Mouse (Mus musculus): Measurements from ENCODE around the gene D11Wsu47e. TPM values are rescaled to one million over a fixed set of nuclear protein-coding genes. Genes with fewer than 3 reads are reported as not detected.

The D11Wsu47e gene
- polyA plus RNA-seq, 1 experiment from 2014 or later, result 18.3 TPM

DNA sequence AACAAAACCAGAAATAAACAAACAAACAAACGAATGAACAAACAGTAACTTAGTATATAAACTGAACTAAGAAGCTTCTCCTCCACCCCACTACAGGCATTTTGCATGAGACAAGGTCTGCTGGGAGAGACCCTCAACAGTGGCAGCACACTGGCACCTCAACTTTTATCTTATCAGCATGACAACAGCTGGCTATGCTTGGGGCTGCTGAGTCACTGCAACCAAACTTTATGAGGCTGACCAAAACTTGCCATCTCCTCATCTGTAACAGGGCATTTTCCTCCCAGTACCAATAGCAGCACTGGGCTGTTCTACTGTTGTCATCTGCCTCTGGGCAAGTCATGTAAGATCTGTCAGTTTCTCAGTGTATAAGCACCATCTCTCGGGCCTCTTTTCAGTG, 3.3 kb upstream of the D11Wsu47e start:
- H3K27me3 ChIP-seq, result no peaks in the 10 kb centered on the region
- DNase-seq (ENCODE audit: low read depth, low spot score), result no peak
- in situ Hi-C loops (cut with MboI; ENCODE audit: low pct_unique_long_range_greater_than_20kb), result no loop called here
- ChIA-PET CTCF (interaction anchor here (1.2 to 2.2 kb wide), 2 partner anchors 15 to 29 kb away, joined by 6 to 7 read pairs; no protein-coding TSS in a partner anchor), POLR2A (no interaction called here)
- no peak for TF ChIP-seq CTCF (IDR thresholded peaks at IDR 0.05)
- no peak for ATAC-seq

DNA sequence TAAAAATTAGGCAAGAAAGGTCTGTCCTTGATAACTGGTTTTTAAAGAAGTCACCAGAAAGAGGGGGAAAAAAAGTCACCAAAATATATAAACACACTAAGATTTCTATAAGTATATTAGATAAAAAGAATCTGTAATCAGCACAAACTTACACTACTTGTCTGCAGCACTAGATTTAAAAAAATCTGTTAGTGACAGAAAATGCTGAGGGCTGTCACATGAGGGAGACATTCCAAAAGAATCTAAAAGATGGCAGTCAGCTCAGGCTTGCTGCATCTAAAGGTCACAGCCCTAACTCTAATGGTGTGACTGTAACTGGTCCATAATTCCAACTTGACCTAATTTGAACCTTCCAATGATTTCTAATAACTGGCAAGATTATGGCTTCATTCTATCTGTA, 2.2 kb upstream of the D11Wsu47e start:
- ChIA-PET CTCF (interaction anchor here (2.2 kb wide), 1 partner anchor 30 kb away, joined by 6 read pairs; no protein-coding TSS in a partner anchor), POLR2A (no interaction called here)
- ATAC-seq, result no peak
- DNase-seq (ENCODE audit: low read depth, low spot score), result no peak
- TF ChIP-seq CTCF (IDR thresholded peaks at IDR 0.05), result no peak
- in situ Hi-C loops (cut with MboI; ENCODE audit: low pct_unique_long_range_greater_than_20kb), result no loop called here
- no peaks in the 10 kb centered on the region for H3K27me3 ChIP-seq

GRCm38 (mm10) chr11:113682897-113683626, 1.1 kb upstream of the D11Wsu47e start:
- no peaks in the 10 kb centered on the region for H3K27me3 ChIP-seq
- ChIA-PET POLR2A (no interaction called here), CTCF (no interaction called here)
- ATAC-seq, result peak; percentile 41
- DNase-seq (ENCODE audit: low read depth, low spot score), result no peak
- TF ChIP-seq CTCF (IDR thresholded peaks at IDR 0.05), result no peak
- in situ Hi-C loops (cut with MboI; ENCODE audit: low pct_unique_long_range_greater_than_20kb), result no loop called here

DNA sequence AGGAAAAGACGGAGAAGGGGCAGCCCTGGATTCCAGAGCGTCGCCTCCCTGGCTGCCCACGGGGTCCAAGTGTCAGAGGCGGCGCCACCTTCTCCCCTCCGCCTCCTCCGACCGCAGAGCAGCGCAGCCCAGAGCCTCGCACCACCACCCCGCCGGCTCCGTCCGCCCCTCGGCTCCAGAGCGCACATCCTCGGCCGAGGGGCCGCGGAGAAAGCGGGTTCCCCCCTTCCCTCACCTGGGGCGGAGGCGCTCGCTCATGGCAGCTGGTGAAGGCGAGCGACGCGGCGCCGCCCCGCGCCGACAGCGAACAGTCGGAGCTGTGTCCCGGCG, 620 bp upstream of the D11Wsu47e start:
- CTCF ChIA-PET, result no interaction called here
- POLR2A ChIA-PET, result no interaction called here

DNA sequence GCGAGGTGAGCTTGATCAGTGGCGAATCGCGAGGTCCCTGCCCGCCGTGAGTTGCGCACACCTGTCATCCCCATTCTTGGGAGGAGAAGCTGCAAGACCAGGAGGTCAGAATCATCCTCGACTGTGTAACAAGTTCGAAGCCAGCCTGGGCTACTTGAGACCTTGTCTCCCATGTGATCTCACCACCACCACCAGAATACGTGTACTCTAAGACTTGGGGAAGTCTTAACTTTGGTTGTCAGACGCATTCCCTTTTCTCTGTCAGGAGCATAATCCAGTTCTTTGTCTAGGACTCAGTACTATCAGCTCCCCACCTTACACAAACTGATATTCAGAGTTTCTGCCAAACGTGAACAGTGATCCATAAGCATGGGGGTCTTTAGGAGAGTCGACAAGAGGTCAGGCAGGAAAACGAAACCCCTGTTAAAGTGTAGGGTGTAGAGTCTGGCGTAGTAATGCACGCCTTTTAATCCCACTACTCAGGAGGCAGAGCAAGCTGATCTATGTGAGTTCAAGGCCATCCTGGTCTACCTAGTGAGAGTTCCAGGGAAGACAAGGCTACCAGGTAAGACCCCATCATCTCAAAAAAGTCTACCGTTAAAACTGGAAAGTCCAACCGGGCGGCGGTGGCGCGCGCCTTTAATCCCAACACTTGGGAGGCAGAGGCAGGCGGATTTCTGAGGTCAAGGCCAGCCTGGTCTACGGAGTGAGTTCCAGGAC, 655 bp downstream of the D11Wsu47e start:
- ATAC-seq, result no peak
- in situ Hi-C loops (cut with MboI; ENCODE audit: low pct_unique_long_range_greater_than_20kb), result no loop called here
- H3K27me3 ChIP-seq, result no peaks in the 10 kb centered on the region
- no peak for DNase-seq (ENCODE audit: low read depth, low spot score)
- TF ChIP-seq CTCF (IDR thresholded peaks at IDR 0.05), result no peak
- ChIA-PET CTCF (no interaction called here), POLR2A (interaction anchor here (0.5 to 1.3 kb wide), 3 partner anchors 9 to 62 kb away, joined by 3 to 5 read pairs (median 3); no protein-coding TSS in a partner anchor)

More for the DNA sequence above, 620 bp upstream of the D11Wsu47e start:
- H3K27me3 ChIP-seq, result no peaks in the 10 kb centered on the region
- no peak for TF ChIP-seq CTCF (IDR thresholded peaks at IDR 0.05)
- DNase-seq (ENCODE audit: low read depth, low spot score), result no peak
- in situ Hi-C loops (cut with MboI; ENCODE audit: low pct_unique_long_range_greater_than_20kb), result no loop called here
- peak; percentile 52 for ATAC-seq

- no peaks in the 10 kb centered on the region for H3K27me3 ChIP-seq
- ChIA-PET CTCF (no interaction called here), POLR2A (no interaction called here)
- in situ Hi-C loops (cut with MboI; ENCODE audit: low pct_unique_long_range_greater_than_20kb), result no loop called here
- ATAC-seq (no peak), DNase-seq (ENCODE audit: low read depth, low spot score) (no peak)
- no peak for TF ChIP-seq CTCF (IDR thresholded peaks at IDR 0.05)
These were observed 2.8 kb downstream of the D11Wsu47e start for GRCm38 (mm10) chr11:113687031-113687430.

DNA sequence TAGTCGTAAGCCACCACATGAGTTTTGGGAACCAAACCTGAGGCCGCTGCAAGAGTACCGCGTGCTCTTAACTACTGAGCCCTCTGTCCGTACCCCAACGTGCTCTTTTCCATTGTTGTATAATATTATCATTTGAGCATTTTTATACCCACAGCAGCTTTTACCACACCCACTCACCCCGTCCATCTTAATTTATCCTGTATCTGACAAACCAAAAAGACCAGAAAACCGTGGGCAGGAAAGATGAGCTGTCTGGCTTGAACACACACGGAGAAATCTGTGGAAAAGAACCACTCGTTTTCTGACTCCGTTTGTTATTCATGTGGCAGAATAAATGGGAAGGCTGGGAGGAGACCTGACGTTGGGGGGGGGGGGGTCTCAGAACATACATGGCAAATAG, 6.3 kb downstream of the D11Wsu47e start:
- ATAC-seq (no peak), DNase-seq (ENCODE audit: low read depth, low spot score) (no peak)
- POLR2A ChIA-PET, result interaction anchor here (0.7 kb wide), 1 partner anchor 129 kb away, joined by 9 read pairs; no protein-coding TSS in a partner anchor
- no peaks in the 10 kb centered on the region for H3K27me3 ChIP-seq
- TF ChIP-seq CTCF (IDR thresholded peaks at IDR 0.05), result no peak
- in situ Hi-C loops (cut with MboI; ENCODE audit: low pct_unique_long_range_greater_than_20kb), result no loop called here
- CTCF ChIA-PET, result interaction anchor here (1.5 to 1.9 kb wide), 3 partner anchors 38 to 120 kb away, joined by 3 read pairs; no protein-coding TSS in a partner anchor

- POLR2A ChIA-PET, result no interaction called here
- in situ Hi-C loops (cut with MboI; ENCODE audit: low pct_unique_long_range_greater_than_20kb), result no loop called here
- DNase-seq (ENCODE audit: low read depth, low spot score) (no peak), ATAC-seq (no peak)
- no peaks in the 10 kb centered on the region for H3K27me3 ChIP-seq
- no peak for TF ChIP-seq CTCF (IDR thresholded peaks at IDR 0.05)
- CTCF ChIA-PET, result interaction anchor here (1.9 kb wide), 1 partner anchor 59 kb away, joined by 3 read pairs; no protein-coding TSS in a partner anchor
These were observed 7.1 kb downstream of the D11Wsu47e start for GRCm38 (mm10) chr11:113691318-113691717.

GRCm38 (mm10) chr11:113691851-113692250, 7.6 kb downstream of the D11Wsu47e start:
- no peak for DNase-seq (ENCODE audit: low read depth, low spot score)
- in situ Hi-C loops (cut with MboI; ENCODE audit: low pct_unique_long_range_greater_than_20kb), result no loop called here
- ATAC-seq, result no peak
- ChIA-PET CTCF (interaction anchor here (1.9 kb wide), 1 partner anchor 58 kb away, joined by 3 read pairs; no protein-coding TSS in a partner anchor), POLR2A (interaction anchor here (0.6 kb wide), 1 partner anchor 537 kb away, joined by 3 read pairs; no protein-coding TSS in a partner anchor)
- no peak for TF ChIP-seq CTCF (IDR thresholded peaks at IDR 0.05)
- no peaks in the 10 kb centered on the region for H3K27me3 ChIP-seq

DNA sequence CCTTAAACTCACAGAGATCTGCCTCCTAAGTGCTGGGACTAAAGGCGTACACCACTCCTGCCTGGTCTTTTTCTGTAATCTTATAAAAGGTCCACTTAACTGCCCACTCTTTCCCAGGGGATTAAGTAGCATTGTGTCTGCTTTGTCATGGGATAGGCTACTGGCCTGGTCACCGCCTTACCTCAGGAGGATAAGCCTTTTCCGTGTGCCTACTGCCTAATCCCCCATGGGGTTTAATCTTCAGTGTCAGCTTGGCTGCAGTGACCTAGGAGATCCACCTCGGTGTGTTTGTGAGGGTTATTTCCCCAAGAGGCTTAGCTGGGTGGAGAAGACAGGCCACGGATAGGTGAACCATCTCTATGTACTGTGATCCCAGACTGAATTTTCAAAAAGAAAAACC, 13.4 kb downstream of the D11Wsu47e start:
- no peak for DNase-seq (ENCODE audit: low read depth, low spot score)
- ChIA-PET CTCF (interaction anchor here (2.4 kb wide), 1 partner anchor 113 kb away, joined by 9 read pairs; no protein-coding TSS in a partner anchor), POLR2A (no interaction called here)
- TF ChIP-seq CTCF (IDR thresholded peaks at IDR 0.05), result no peak
- in situ Hi-C loops (cut with MboI; ENCODE audit: low pct_unique_long_range_greater_than_20kb), result no loop called here
- ATAC-seq, result no peak
- no peaks in the 10 kb centered on the region for H3K27me3 ChIP-seq

Data from Patski (cell line).